Mouse (Mus musculus) thymus, postnatal 14 days (tissue): ENCODE measurements around the gene Gm49336.
A peak's percentile ranks its signal among the peaks of the same experiment; 100 is the strongest.

Experiments
- DNase-seq: peaks from one replicate; pipeline ENCODE4 v3.0.0; 2021

Gm49336 gene

DNA sequence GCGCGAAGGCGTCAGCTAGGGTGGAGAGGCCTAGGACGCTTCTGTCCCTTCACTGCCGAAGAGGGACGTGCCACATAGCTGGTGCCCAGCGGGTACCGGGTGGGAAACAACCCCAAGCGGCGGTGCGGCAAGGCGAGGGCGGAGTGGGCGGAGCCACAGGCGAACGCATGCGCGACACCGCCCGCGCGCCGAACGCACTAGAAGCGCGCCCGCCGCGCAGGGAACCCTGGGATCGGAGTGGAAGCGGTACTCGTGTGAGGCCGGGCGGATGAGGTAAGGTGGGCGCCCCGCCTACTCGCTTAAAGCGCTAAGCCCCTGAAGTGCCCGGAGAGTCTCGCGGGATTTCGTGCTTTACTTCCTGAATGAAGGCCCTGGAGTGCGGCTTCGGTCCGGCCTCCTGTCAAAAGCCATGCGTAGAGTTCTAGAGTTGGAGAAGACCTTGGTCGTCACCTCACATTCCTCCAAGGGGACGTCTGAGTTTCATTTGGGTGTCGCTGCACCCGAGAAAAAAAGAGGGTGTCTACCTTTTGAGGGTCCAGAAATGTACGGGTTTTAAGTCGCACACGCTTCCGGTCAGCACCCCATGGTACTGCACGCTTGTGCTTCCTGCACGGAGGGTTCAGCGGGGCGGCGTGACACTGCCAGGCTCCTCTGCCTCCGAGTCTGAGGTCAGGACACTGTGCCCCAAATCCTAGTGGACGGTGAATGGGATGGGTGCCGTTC, at the start of gene Gm49336, which contains the start of gene Nupl1:
Gene Gm49336, minus strand, starts transcription at position 227 of the 723 bp plus-strand sequence.
Gene Nupl1, minus strand, starts transcription at position 151 of the 723 bp plus-strand sequence.
- peak; percentile 99 for DNase-seq

DNA sequence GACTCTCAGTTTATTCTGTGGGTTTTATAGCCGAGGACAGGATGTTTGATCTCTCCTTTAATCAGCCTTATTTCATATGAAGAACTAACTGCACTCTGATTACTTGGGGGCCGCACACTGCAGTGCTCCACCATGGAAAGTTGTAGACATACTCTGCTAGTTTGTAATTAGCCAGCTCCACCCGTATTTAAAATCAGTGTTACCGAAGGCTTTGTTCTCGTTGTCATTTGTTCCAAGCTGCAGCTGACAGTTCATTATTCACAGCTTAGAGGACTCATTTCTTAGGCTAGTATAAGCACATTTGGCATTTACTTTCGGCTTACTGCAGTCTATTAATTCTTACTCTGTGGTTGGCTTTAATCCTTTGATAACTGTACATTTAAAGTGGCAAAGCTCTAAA, 49.7 kb upstream of the Gm49336 start:
- no peak for DNase-seq

DNA sequence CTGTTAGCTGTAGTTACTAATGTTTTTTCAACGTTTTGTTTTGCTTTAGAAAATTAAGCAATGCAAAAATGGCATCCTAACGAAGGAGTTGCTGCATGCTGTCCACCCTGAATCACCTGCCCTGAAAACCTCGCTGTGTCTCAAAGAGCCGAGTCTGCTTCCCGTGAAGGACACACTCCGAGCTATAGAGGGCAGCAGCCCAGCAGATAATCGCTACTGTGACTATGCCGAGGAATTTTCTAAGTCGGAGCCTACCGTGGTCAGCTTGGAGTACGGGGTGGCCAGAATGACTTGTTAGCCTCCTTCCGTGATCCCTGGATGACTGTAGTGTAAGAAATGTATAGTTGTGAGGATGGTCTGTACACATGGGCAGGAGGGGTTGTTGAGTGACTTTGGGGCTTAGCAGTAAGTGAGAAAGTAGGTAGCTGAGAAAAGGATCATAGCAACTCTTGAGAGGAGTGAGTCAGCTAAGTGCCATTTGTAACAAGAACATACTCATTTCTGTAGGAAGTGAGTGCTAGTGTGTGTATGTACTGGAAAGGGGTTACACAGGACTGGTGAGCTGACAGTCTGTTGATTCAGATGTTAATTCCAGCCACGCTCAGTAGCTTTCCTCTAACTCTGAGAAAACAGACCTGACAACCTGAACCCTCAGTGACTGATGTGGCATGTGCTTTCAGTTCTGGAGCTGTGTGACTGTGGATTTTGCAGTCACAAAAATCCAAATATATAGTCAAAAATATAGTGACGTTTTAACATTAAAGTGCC, 49.1 kb upstream of the Gm49336 start:
- DNase-seq = no peak

DNA sequence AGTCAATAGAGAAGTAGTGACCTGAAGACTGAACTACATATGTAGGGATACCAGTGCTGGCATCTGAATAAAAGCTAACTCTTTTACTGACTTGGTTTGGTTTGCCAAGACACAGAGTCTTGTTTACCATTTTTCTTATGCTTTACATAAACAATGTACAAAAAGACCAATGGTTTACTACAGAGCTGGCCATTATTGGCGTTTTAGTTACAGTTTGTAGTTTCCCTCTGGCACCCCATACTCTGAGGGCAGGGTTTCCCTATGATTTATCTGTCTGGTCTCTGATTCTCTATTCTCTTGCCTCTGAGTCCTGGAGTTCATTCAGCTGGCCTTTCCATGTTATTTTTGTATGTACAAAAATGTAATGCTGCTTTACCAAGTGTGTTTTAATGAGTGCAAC, 44.2 kb upstream of the Gm49336 start:
- DNase-seq = no peak

DNA sequence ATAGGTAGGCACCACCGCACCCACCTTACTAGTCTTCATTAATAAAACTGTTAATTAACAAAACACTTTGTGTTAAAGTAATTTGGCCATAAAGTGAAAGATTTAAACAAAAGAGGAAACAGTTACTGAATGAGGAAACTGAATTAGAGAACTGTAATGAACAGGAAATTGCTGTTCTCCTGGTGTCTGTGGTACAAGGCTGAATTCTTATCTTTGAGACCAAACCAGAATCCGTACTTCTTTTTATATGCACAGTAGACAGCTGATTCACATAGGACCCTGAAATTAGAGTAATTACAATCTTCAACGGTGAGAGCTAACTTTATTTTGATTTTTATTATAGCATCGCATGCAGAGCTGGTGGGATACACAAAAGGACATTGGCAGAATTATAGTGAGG, 39.1 kb upstream of the Gm49336 start:
- no peak for DNase-seq

DNA sequence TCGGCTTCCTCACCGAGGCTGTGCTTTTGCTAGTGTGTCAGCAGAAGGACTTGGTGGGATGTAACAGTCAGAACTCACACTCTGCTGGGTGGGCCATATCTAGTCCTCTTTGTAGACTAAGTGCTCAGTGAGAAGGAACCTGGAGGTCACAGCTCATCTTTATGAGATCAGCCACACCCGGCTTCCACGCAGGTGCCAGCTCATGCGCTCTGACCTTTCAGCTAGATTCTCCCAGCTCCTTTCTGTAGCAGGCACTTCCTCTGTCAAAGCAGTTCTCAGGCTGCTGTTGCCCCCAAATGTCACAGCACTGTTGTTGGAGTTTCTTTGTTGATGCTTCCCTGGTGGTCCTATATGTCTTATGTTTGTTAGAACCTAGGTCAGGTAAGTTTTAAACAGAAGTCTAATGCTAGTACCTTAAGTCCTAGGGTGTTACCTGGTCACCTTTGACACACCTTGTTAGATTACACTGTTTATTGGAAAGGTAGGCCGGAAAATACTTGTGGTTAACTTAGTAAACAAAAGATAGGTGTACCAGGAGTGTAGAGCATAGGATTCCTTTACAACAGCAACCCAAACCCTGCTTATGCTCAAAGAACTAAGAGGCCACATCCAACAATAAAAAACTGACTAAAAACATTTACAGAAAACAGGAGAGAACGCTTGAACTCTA, 35.0 kb upstream of the Gm49336 start:
- DNase-seq = no peak

DNA sequence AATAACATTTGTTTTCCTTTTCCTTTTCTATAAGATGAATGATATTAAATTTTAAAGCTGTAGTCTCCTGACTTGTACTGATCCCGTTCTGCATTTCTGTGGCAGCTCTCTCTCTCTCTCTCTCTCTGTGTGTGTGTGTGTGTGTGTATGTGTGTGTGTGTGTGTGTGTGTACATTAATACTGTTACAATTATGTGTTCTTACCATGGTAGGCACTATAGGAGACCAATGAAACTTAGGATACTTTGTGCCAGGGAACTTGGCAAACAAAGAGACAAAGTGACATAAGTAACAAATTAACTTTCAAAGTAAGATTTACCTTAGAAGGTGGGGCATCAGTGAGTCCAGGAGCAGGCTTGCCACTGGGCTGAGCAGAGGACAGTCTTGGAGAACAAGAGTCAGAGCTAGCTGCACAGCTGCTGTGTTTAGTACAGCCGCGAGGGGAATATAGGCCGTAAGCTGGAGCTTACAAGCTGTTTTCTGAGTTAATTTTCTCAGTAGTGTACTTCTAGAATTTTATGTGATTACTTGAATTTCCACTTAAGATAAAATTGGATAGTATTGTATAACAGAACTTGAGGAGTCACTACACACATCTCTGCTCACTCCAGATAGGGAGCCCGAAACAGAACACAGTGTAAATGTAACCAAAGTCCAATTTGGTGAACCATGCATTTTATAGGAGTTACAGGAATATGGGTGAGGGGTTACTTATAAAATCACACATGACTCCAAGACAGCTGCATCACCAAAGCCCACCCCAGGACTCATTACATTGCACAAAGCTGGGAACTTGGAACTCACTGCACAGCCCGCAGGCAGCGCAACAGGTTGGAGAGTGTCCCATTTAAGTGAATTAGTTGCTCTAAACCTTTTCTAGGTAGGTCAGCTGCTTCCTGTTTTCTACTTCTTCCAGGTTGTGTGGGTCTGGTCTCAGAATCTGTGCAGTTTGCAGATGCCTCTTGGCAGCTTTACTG, 24.3 kb upstream of the Gm49336 start:
- DNase-seq = no peak

DNA sequence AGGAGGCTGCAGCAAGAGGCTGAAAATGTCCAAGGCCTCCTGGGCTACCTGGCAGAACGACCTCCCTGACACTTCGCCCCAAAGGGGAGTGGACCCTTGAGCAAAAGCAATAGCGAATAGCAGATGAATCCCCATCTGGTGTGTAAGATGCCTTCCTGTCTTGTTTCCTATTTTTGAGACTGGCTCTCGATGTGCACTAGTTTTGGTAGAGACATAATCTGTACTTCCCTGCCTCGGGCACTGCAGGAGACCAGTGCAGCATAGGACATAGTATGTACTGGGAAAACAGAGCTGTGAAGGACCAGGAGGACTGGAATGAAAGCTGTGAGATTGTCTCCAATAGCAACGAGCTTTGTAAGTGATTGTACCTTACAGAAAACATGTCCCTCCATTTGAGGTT, 22.0 kb upstream of the Gm49336 start:
- no peak for DNase-seq

DNA sequence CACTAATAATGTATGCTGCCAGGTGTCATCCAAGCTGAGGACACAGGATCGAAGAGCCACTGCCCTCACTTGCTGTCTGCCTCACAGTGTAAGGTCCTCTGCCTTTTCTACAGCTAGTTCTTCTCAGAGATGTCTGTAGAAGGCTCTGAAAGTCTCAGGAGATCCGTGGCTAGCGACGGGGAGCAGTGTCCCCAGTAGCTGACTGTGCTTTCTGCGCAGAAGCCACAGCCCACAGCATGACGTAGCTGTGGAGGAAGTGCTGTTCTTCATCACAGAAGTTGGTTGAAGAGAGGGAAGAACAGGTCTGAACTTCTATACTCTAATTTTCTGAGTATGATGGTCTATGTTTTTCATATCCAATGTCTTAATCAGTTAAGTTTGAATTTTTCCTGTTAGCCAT, 18.0 kb upstream of the Gm49336 start:
- DNase-seq = peak; percentile 61

DNA sequence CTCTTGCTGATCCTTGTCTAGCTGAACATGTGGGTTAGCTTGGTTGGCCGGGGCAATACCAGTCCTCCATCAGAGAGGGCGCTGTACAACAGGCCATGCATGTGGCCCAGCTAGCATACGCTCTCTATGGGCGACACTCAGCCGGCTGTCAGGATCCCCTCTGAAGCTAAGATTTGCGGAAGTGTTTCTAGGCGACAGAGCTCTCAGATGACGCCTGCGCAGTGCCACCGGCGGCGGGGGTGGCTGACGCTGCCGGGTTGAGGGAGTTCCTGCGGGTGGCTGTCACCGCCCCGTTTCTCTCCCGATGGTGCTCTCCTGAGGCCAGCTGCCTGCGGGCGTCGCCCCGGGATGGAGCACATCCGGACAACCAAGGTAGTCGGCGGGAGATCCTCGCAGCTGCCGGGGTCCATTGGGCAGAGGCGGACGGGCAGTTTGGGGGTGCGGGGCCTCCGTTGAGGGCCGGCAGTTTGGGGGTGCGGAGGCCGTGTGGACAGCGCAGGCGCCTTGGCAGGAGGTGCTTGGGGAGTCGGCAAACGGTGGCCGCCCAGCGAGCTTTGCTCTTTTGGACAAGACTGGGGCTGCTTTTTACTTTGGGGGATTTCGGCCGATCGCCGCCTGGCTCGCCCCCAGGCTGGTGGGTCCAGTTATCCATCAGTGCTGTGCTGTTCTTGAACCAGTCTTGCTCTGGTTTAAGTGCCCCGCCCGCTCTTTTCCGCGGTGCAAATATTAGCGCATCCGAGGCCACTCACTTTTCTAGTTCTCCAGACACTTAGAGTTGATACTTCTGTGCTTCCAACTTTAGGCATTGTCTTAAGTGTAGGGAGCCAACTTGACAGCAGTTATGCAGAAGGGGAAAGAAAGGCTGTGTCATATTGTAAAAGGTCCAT, 13.9 kb upstream of the Gm49336 start, which contains the start of gene Mtmr6:
Gene Mtmr6, plus strand, starts transcription at position 239 of the 887 bp plus-strand sequence.
- DNase-seq = peak; percentile 95

DNA sequence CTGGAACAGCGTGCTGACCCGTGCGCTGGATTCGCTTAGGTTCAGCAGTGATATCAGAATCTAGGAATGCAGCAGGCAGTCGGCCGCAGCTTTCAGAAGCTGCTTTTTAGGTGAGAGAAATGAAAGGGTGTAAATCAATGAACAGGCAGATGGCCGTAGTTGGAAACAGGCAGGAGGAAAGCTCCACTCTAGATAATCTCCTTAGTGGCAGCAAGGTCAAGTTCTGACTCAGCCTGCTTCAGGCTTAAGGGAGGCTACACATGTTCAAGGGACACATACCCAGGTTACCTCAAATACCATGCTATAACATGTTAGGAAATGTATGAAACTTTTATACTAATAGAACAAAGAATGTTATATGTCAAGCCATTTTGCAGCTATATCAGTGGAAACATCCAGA, 11.0 kb upstream of the Gm49336 start:
- no peak for DNase-seq

DNA sequence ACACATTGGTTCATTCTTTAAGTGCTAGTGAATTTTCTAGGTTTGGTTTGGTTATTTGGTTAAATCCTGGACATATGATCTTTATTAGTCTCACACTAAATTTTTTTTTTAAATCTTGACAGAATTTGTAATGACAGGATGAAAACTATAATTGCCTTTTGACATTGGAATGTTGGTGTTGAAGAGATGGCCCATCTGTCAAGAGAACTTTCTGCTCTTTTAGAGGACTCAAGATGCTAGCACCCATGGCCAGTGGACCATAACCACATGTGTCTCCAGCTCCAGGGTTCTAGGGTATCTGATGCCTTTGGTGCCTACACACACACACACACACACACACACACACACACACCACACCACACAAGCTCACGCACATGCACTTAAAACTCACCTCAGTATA, 6.5 kb upstream of the Gm49336 start:
- DNase-seq = no peak

DNA sequence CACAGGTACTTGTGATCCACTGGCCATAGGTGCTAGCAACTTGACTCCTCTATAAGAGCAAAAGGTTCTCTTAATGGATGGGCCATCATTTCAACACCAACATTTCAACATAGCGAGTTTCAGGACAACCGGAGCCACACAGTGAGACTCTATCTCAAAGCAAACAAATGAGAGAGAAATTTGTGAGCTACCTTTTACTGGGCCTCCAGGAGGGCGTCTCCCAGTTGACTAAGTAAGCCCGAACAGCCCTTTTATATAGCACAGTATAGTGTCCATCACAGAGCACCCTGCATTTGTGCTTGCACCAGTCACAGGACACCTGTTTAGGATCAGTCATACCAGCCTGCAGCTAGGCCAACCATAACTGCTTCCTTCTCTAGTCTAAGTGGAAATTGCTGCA, 5.8 kb upstream of the Gm49336 start:
- no peak for DNase-seq

DNA sequence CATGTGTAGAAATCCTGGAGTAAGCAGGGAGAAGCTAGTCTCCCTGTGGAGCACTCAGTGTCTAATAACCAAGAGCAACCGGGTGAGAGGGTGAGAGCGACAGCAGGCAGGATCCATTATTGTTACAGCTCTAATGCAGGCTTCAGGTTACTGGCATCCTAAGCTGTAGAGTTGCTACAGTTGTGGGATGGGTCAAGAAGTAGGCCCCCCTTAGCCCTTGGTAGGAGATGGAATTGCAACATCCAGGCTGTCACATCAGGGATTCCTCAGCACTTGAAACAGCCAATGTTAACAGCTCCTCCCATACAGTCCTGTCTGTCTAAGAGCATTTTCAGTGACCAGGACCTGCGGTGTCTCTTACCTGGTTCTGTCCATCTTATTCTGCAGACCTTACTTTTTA, 5.0 kb upstream of the Gm49336 start:
- DNase-seq = no peak

DNA sequence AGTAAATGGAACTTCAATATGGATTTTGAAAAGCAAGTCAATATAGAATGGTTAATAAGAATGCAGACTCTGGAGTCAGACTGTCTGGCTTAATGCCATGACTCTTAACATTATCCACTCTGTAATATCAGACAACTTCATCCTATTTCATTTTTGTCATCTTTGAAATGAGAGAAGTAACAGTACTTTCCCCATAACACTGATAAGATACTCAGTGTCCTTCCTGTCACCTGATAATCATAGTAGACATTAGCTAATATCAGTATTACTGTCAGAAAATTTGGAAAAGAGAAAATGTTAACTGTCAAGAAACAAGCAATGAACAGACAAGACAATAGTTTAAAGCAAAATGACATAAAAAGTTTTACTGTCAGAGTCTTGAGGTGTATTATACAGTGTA, 3.5 kb upstream of the Gm49336 start:
- DNase-seq = no peak

DNA sequence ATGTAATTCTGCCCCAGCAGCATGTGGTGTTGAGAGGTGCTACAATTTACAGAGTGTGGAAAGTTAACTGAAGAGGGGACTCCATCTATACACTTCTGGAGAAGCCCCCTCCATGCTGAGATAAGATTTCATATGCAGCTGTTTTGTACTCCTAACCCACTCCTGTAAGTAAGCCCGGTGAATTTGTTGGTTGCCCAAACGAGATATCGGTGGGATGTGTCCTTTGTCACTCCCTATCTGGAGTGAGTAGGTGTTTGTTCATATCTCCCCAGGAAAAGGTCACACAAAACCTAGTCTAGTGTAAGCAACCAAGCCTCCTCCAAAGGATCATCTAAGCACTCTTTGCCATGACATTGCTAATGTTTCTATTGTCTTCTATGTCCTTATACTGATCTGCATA, 2.2 kb upstream of the Gm49336 start:
- no peak for DNase-seq

DNA sequence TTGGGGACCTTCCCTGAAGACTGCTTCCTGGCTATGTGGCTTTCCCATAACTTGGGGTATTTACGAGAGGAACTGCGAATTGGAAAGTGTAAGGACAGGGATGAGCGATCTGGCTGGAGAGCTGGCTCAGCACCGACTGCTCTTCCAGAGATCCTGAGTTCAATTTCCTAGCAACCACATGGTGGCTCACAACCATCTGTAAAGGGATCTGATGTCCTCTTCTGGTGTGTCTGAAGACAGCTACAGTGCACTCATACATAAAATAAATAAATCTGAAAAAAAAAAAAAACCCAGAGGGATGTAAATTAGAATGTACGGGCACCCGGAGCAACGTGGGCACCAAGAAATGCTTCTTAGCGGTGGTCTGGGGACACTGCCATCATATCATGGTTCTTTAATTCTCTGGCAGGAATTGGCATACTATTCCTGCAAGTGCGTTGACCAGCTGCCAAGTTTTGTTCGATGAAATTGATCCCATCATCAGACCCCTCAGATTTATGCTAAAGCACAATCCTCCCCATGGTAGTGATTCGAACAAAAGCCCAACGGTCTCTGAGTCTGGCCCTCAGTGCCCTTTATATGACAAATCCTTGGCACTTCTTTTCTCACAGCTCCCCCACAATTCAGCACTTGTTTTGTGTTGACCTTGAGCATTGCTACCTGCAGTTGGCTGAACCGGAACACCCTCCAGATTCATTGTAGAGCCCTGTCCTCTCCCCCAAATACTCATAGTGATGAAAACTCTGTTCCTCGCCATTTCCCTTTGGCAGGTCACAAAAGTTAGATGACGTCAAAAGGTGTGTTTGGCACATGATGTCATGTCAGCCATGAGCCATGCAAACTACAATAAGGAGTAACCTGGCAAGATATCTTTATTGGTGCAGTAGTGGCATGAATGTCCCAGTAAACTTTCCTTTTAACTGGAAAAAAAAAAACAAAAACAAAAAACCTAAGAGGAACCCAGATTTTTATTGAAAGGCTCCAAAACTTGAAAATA, 995 bp upstream of the Gm49336 start:
- DNase-seq = no peak

DNA sequence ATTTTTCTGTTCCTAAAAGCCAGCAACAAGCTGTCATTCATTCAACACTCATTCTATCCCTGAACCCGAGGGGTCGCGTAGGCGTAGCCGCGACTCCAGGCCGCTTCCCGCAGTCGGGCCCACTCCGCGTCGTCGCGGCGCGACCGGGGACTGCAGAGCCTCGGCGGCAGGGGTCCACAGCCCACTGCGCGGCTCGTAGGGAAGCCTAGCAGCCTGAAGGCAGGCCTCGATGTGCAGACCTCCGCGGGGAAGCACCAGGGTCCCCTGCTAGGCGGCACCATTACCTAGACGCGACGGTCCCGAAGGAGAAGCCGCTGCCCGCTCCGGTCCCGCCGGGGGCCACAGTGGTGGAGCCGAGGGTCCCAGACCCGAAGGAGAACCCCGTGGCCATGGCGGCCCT, 428 bp downstream of the Gm49336 start:
- DNase-seq = no peak

DNA sequence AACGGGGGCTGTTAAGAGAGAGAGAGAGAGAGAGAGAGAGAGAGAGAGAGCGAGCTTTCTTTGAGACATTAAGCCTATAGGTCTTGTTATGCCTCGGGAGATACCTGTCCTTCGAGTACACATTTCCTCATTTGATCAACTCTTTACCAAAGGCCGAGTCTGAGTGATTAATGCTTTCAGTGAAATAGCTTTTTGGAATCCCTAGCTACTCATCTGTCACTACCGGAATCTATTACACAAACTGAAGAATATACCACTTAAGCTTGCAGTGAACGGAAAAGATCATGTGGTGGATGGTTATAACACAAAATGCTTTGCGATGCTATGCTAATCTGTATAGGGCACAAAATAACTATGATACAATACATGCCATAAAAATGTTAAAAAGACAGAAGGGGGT, 941 bp downstream of the Gm49336 start:
- no peak for DNase-seq

DNA sequence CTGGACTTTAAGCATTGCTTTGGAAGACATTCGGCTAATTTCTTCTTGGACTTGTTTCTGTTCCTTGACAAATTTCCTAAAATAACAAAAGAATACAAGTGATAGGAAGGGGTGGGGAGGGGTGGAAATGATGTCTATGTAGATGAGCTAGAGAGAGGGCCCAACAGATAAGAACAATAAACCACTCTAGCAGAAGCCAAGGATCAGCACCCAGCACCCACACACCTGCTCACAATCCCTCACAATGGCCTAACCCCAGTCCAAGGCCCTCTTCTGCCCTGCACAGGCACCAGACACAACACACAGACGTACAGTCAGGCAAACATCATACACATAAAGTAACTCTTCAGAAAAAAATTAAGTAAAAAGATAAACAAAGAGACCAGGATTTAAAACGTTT, 12.8 kb downstream of the Gm49336 start:
- no peak for DNase-seq
